Mouse (Mus musculus): ENCODE results near the gene Mtmr11.

GRCm38 (mm10) chr3:96170276-96170675 is 8.5 kb downstream of the Mtmr11 start:
- TF ChIP-seq CTCF (IDR thresholded peaks at IDR 0.05; ENCODE audit: low read depth) (no peak), EP300 (IDR thresholded peaks at IDR 0.05; ENCODE audit: low read depth) (no peak)

All from heart, postnatal 0 days (tissue).